Mouse (Mus musculus) forelimb bud, embryonic 11.5 days (tissue): ENCODE measurements around the gene Ube2d1.
A peak's percentile ranks its signal among the peaks of the same experiment; 100 is the strongest.

Experiments
- DNase-seq: peaks from one replicate; pipeline ENCODE4 v3.0.0-alpha.2; 2012; ENCODE audit warnings: low read depth, low spot score

The Ube2d1 gene

GRCm38 (mm10) chr10:71222639-71223038, 62.4 kb downstream of the Ube2d1 start:
- DNase-seq, result no peak

GRCm38 (mm10) chr10:71218228-71218892, 66.7 kb downstream of the Ube2d1 start:
- peak; percentile 84 for DNase-seq

- DNase-seq, result no peak
Measured at GRCm38 (mm10) chr10:71215996-71216395, 69.1 kb downstream of the Ube2d1 start.
